11 mouse cellular contexts compared by ENCODE assay signal in the genomic region with DNA sequence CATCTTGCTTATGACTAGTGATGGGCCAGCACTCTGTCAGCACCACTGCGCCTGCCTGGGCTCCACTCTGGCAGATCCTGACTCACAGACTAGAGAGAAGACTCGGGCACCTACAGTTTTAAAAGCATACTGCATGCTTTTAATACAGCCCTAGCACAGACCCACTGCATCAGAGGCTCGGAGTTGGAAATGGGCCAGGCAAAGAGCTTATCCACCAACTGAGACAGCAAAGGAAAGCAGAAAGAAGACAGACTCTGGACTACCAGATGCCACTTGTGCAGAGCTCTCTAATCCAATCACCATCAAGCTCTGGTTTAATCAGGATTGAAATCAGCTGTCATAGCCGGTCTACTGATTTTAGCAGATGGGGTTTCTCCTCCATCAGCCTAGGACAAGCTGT. TPM values are rescaled to one million over a fixed set of nuclear protein-coding genes. Genes with fewer than 3 reads are reported as not detected.
A peak's percentile ranks its signal among the peaks of the same experiment; 100 is the strongest.
DNase-seq lines count a peak whose midpoint lies in the region; ATAC-seq and TF ChIP-seq lines count a peak whose summit lies in the region.
"Had no signal": no experiment of that assay in that cellular context is flagged by ENCODE, and none has a peak within 500 bp of the region (broad histone marks: within the 10 kb centered on the region; RNA-seq: fewer than 3 reads in every experiment).

No protein-coding gene starts in this region.

- intact Hi-C loops in gastrocnemius, postnatal 14 days (cut with DNase I; ENCODE audit: low total_unique reads): no loop called here

- WGBS in hindbrain, embryonic 15.5 days: 72% methylated on average over 4 of the region's 4 CpGs
- 90% methylated on average over 4 of the region's 4 CpGs for WGBS in hindbrain, embryonic 11.5 days

- no peaks in the 10 kb centered on the region for H3K9me3 ChIP-seq in hindbrain, embryonic 15.5 days
- no peaks in the 10 kb centered on the region for H3K9me3 ChIP-seq in hindbrain, embryonic 11.5 days (ENCODE audit: control insufficient read depth, low read length)
- H3K9me3 ChIP-seq: G1E; heart, embryonic 15.5 days; liver, embryonic 12.5 days had no signal

- DNase-seq in hindbrain, embryonic 11.5 days (ENCODE audit: low spot score): no peak
- DNase-seq in brain, embryonic 14.5 days (ENCODE audit: low read depth): peak; percentile 85
- peak; percentile 83 to 93 for DNase-seq in layer of hippocampus, adult 18-20 months (ENCODE audit: low spot score in 2 of 2)
- DNase-seq in retina, adult 2 months (ENCODE audit: low read depth, low spot score): peak; percentile 80
- DNase-seq in spleen, postnatal 10 days (ENCODE audit: low spot score in 2 of 2): no peak
- DNase-seq in gastrocnemius, postnatal 14 days: no peak

- ATAC-seq in hindbrain, embryonic 15.5 days (ENCODE audit: low FRiP score, low read depth): peak; percentile 73; the same call in 1 of the 2 replicates
- ATAC-seq in hindbrain, embryonic 11.5 days (ENCODE audit: low FRiP score): no peak
- ATAC-seq in erythroblast, adult 5-6 weeks (replicated peaks; ENCODE audit: low FRiP score, poor library complexity, severe bottlenecking): no peak
- ATAC-seq: liver, embryonic 12.5 days had no signal

- no peak overlapping the region for H3K9ac ChIP-seq in hindbrain, embryonic 15.5 days
- no peak overlapping the region for H3K9ac ChIP-seq in hindbrain, embryonic 11.5 days (ENCODE audit: low read depth, low read length)
- H3K9ac ChIP-seq: heart, embryonic 15.5 days; liver, embryonic 12.5 days had no signal

- H3K4me2 ChIP-seq in hindbrain, embryonic 15.5 days: no peak overlapping the region
- H3K4me2 ChIP-seq in hindbrain, embryonic 11.5 days (replicated peaks; ENCODE audit: low read depth, low read length): no peak overlapping the region
- H3K4me2 ChIP-seq: heart, embryonic 15.5 days; liver, embryonic 12.5 days had no signal

- H3K27me3 ChIP-seq in hindbrain, embryonic 15.5 days: no peaks in the 10 kb centered on the region
- H3K27me3 ChIP-seq in hindbrain, embryonic 11.5 days (ENCODE audit: control insufficient read depth, insufficient read depth, low read length): no peaks in the 10 kb centered on the region
- H3K27me3 ChIP-seq: heart, embryonic 15.5 days; liver, embryonic 12.5 days had no signal

- no peak for TF ChIP-seq CTCF in brain, embryonic 14.5 days (IDR thresholded peaks at IDR 0.05; ENCODE audit: borderline replicate concordance, extremely low read depth, insufficient read depth, insufficient read length)

- no peak overlapping the region for H3K4me3 ChIP-seq in hindbrain, embryonic 15.5 days
- no peak overlapping the region for H3K4me3 ChIP-seq in hindbrain, embryonic 11.5 days (ENCODE audit: low read depth, low read length)
- H3K4me3 ChIP-seq: heart, embryonic 15.5 days; liver, embryonic 12.5 days had no signal

- H3K36me3 ChIP-seq in hindbrain, embryonic 15.5 days: peaks cover 72% of the 10 kb centered on the region
- H3K36me3 ChIP-seq in hindbrain, embryonic 11.5 days (ENCODE audit: control insufficient read depth, insufficient read depth, low read length): peaks cover 20% of the 10 kb centered on the region

- H3K27ac ChIP-seq in hindbrain, embryonic 15.5 days (replicated peaks): no peak overlapping the region
- H3K27ac ChIP-seq in hindbrain, embryonic 11.5 days (ENCODE audit: low read depth, low read length): no peak overlapping the region
- H3K27ac ChIP-seq: heart, embryonic 15.5 days; liver, embryonic 12.5 days had no signal

- H3K4me1 ChIP-seq in hindbrain, embryonic 15.5 days (replicated peaks): no peaks in the 10 kb centered on the region
- no peaks in the 10 kb centered on the region for H3K4me1 ChIP-seq in hindbrain, embryonic 11.5 days (replicated peaks; ENCODE audit: control insufficient read depth, insufficient read depth, low read length)
- H3K4me1 ChIP-seq: heart, embryonic 15.5 days; liver, embryonic 12.5 days had no signal

- no peak for TF ChIP-seq POLR2A in brain, embryonic 14.5 days (IDR thresholded peaks at IDR 0.05; ENCODE audit: borderline replicate concordance, extremely low read depth, insufficient read depth, insufficient read length, poor library complexity, severe bottlenecking)

RNA-seq across cellular contexts. Expression of a gene that starts 17.9 kb away (rescaled TPM):
- 13.8 and 15.1 TPM in 2 replicates for polyA plus RNA-seq in hindbrain, embryonic 15.5 days (2015; fragmentation: Nextera tagmentation; extraction: Ambion mirVana)
- 15.0 and 18.9 TPM in 2 replicates for polyA plus RNA-seq in hindbrain, embryonic 11.5 days (2014; fragmentation: Nextera tagmentation; extraction: Ambion mirVana)
- polyA plus RNA-seq in brain, embryonic 14.5 days (2012; rRNA removed): 14.2 and 19.5 TPM in 2 replicates
- 10 to 100 TPM; 47.6 to 52.4 TPM for total RNA-seq in layer of hippocampus, adult 18-20 months (2021)
- 10.0 and 14.8 TPM in 2 replicates for total RNA-seq in erythroblast, adult 5-6 weeks (2015; ENCODE audit: low replicate concordance)
- total RNA-seq in erythroblast, adult 5-6 weeks (2017; ENCODE audit: low replicate concordance): 17.7 and 18.5 TPM in 2 replicates
- 10 to 100 TPM; 35.0 to 37.6 TPM for total RNA-seq in gastrocnemius, postnatal 14 days (2021)

RNA-seq across cellular contexts. Expression of a gene that starts 19.9 kb away (rescaled TPM):
- polyA plus RNA-seq in hindbrain, embryonic 15.5 days (2015; fragmentation: Nextera tagmentation; extraction: Ambion mirVana): 0.51 TPM in 1 of 2 replicates, not detected in the other
- 1.9 and 2.0 TPM in 2 replicates for polyA plus RNA-seq in hindbrain, embryonic 11.5 days (2014; fragmentation: Nextera tagmentation; extraction: Ambion mirVana)
- polyA plus RNA-seq in brain, embryonic 14.5 days (2012; rRNA removed): 6.7 and 7.2 TPM in 2 replicates
- total RNA-seq in layer of hippocampus, adult 18-20 months (2021): under 1 TPM in 1 of 2 experiments, not detected in 1; 0.25 TPM
- total RNA-seq in erythroblast, adult 5-6 weeks (2015; ENCODE audit: low replicate concordance): 2.9 TPM in 1 of 2 replicates, not detected in the other
- total RNA-seq in erythroblast, adult 5-6 weeks (2017; ENCODE audit: low replicate concordance): 0.84 and 4.3 TPM in 2 replicates
- 1 to 10 TPM; 6.0 TPM for total RNA-seq in gastrocnemius, postnatal 14 days (2021)
- polyA plus RNA-seq: heart, embryonic 15.5 days had no signal

RNA-seq across cellular contexts. Expression of a gene that starts 40.6 kb away (rescaled TPM):
- 8.2 and 9.9 TPM in 2 replicates for polyA plus RNA-seq in hindbrain, embryonic 15.5 days (2015; fragmentation: Nextera tagmentation; extraction: Ambion mirVana)
- 2.5 and 3.0 TPM in 2 replicates for polyA plus RNA-seq in hindbrain, embryonic 11.5 days (2014; fragmentation: Nextera tagmentation; extraction: Ambion mirVana)
- 55.0 and 56.0 TPM in 2 replicates for polyA plus RNA-seq in brain, embryonic 14.5 days (2012; rRNA removed)
- 10 to 100 TPM; 81.2 to 81.3 TPM for total RNA-seq in layer of hippocampus, adult 18-20 months (2021)
- 2.9 and 10.7 TPM in 2 replicates for total RNA-seq in erythroblast, adult 5-6 weeks (2015; ENCODE audit: low replicate concordance)
- total RNA-seq in erythroblast, adult 5-6 weeks (2017; ENCODE audit: low replicate concordance): 2.0 and 4.3 TPM in 2 replicates
- total RNA-seq in gastrocnemius, postnatal 14 days (2021): 10 to 100 TPM; 22.2 to 27.7 TPM

RNA-seq across cellular contexts. Expression of a gene that starts 41.1 kb away (rescaled TPM):
- polyA plus RNA-seq in hindbrain, embryonic 15.5 days (2015; fragmentation: Nextera tagmentation; extraction: Ambion mirVana): 0.14 and 0.21 TPM in 2 replicates
- polyA plus RNA-seq in hindbrain, embryonic 11.5 days (2014; fragmentation: Nextera tagmentation; extraction: Ambion mirVana): 0.14 TPM in 1 of 2 replicates, not detected in the other
- polyA plus RNA-seq in brain, embryonic 14.5 days (2012; rRNA removed): 0.05 TPM in 2 replicates
- total RNA-seq in layer of hippocampus, adult 18-20 months (2021): under 1 TPM in 1 of 2 experiments, not detected in 1; 0.22 TPM
- total RNA-seq in erythroblast, adult 5-6 weeks (2015; ENCODE audit: low replicate concordance): 1.5 and 2.3 TPM in 2 replicates
- not detected in 2 replicates for total RNA-seq in erythroblast, adult 5-6 weeks (2017; ENCODE audit: low replicate concordance)
- under 1 TPM in 1 of 2 experiments, not detected in 1; 0.82 TPM for total RNA-seq in gastrocnemius, postnatal 14 days (2021)
- polyA plus RNA-seq: G1E had no signal

Comparison
In these comparisons a context has a peak if more than half of its experiments do, and no peak if none do; other contexts are left out.
1. DNase-seq: peak in brain, embryonic 14.5 days (single experiment), layer of hippocampus, adult 18-20 months (2 of 2) and retina, adult 2 months (single experiment); none in hindbrain, embryonic 11.5 days (single experiment), spleen, postnatal 10 days (0 of 2) and gastrocnemius, postnatal 14 days (single experiment).